Mouse (Mus musculus): ENCODE measurements at regions not wholly inside any gene's neighbourhood (a gene's known extent, or its start where the extent isn't known, plus 50 kb on each side); places are given as distances from the start of the nearest gene placed in this dataset.

DNA sequence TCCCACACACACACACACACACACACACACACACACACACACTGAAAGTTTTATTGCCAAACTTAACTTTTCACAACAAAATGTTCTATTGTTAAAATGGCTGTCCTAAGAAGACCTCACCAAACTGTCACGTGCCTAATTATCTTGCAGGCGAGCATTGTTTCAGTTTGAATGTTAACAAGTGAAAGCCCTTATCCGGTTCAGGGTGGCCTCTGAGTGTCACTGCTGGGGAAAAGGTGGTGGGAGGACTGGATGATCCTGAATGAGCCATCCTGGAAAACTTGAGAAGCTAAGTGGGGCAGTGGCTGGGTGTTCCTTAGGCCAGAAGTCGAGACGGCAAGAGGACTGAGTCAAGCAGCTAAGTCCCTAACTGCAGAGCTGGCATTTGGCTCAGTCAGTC is 94.9 kb downstream of the Snx18 start:
- TF ChIP-seq CTCF (IDR thresholded peaks at IDR 0.05; ENCODE audit: insufficient read depth, low read depth, low read length) (no peak), POLR2A (IDR thresholded peaks at IDR 0.05; ENCODE audit: insufficient read depth, low read depth, low read length) (no peak)
